Mouse (Mus musculus) myocyte (in vitro differentiated cells): ENCODE measurements around the gene Cc2d2a.

Source experiments
- CEBPB ChIP-seq: IDR thresholded peaks from 2 replicates; pipeline ENCODE4 v1.6.1; 2011; ENCODE audit warnings: mild to moderate bottlenecking, moderate library complexity; ENCODE audit not compliant: poor library complexity, insufficient read depth, severe bottlenecking
- MAX ChIP-seq: IDR thresholded peaks from one replicate; pipeline ENCODE4 v1.6.1; 2011; ENCODE audit warnings: low read depth, mild to moderate bottlenecking, control low read depth
- MYOD1 ChIP-seq, 3 experiments: IDR thresholded peaks; one replicate each; pipeline ENCODE4 v1.6.1; 2011; ENCODE audit warnings: control low read depth in 2 of 3, low read depth in 2 of 3, mild to moderate bottlenecking in 2 of 3, moderate library complexity in 1 of 3; ENCODE audit not compliant: insufficient read length in 2 of 3, control insufficient read depth in 1 of 3
- POLR2A ChIP-seq: IDR thresholded peaks from one replicate; pipeline ENCODE4 v1.6.1; 2011; ENCODE audit warnings: low read depth, mild to moderate bottlenecking, control low read depth, moderate library complexity; ENCODE audit not compliant: insufficient read length
- TCF3 ChIP-seq: IDR thresholded peaks from one replicate; pipeline ENCODE4 v1.6.1; 2011; ENCODE audit warnings: low read depth, control low read depth; ENCODE audit not compliant: insufficient read length

GRCm38 (mm10) chr5:43744187-43744586 is 82.0 kb downstream of the Cc2d2a start:
- TF ChIP-seq POLR2A (no peak), MAX (no peak), TCF3 (no peak), MYOD1 (IDR thresholded peaks at IDR 0.05; ENCODE audit: control insufficient read depth in 1 of 3, insufficient read length in 2 of 3, low read depth in 2 of 3) (no peak), CEBPB (no peak)
